Mouse (Mus musculus) kidney, postnatal 14 days (tissue): ENCODE results near the gene Whrn.

Source experiments
- DNase-seq: peaks from one replicate; pipeline ENCODE4 v3.0.0; 2022; ENCODE audit warnings: mixed read lengths

Whrn gene

GRCm38 (mm10) chr4:63495915-63496278 lies at the start of gene Whrn:
Gene Whrn (minus strand): TSS chr4:63495991.
- peak; percentile 87 for DNase-seq

- DNase-seq = no peak
Observed at GRCm38 (mm10) chr4:63545231-63545958, 49.6 kb upstream of the Whrn start.

DNA sequence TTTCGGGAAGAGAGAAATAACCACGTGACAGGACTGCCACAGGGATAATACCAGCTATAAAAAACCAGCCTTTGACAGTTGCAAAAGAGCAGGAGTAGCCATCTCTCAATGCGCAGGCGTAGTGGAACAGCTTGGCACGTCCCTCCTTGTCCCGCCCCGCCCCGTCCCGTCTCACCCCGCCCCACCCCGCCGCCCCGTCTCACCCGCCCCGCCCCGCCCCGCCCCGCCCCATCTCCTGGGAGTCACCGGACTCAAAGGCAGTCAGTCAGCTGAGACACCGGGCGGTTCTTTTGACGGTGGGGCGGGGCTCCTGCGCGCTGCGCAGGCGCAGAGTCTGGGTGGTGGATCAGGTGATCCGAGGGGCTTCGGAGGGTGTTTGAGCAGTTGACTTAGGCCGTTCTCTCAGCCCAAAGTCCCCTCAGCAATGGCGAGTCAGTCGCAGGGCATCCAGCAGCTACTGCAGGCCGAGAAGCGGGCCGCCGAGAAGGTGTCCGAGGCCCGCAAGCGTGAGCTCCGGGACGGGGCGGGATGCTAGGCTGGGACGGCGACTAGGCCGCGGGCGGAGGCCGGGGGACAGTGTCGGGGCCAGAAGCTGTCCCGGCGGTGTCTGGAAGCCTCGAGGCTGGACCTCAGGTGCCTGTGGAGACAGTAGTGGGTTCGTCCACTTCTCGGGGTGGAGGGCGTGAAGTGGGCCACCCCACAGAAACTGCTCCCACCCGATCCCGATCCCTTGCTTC lies 48.9 kb upstream of the Whrn start, which contains the start of gene Atp6v1g1:
Gene Atp6v1g1, plus strand, starts transcription at position 279 of the 737 bp plus-strand sequence.
- DNase-seq = peak; percentile 98

GRCm38 (mm10) chr4:63543746-63544493 lies 48.1 kb upstream of the Whrn start:
- peak; percentile 39 for DNase-seq

GRCm38 (mm10) chr4:63542209-63542608 lies 46.4 kb upstream of the Whrn start:
- DNase-seq = no peak

DNA sequence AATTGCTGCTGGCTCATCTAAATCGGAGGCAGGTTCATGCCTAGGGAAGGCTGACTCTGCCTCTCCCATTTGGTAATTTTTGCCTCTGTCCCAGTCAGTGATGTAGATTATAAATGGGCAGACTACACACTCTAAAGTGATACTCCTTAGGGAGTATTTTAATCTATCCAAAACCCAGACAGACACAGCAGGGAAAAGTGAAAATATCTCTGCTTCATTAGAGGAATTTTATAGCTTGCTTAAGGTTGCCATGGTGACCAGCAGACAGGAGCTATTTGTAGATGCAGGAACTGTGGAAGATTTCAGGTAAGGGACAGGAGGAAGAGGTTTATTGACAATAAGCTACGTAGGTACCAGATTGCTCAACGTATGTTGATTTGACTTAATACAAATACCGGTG lies 41.8 kb upstream of the Whrn start:
- DNase-seq = no peak

DNA sequence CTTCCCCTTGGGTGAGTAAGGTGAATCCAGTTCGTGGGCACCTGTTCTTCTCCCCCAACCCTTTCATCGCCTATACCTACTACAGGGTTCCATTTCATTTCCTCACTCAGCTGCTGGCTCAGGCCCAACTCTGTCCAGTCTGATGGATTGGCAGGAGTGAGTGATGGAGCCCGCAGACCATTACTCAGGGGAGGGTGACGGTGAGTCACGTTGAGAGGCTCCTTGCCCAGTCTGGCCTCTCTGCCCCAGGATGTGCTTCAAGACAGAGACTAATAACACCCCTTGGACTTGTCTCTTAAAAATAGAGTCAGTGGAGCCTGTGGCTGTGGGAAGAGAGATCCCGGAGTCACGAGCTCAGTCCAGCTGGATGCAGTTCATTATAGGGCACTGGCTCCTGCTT lies 34.6 kb upstream of the Whrn start:
- no peak for DNase-seq

DNA sequence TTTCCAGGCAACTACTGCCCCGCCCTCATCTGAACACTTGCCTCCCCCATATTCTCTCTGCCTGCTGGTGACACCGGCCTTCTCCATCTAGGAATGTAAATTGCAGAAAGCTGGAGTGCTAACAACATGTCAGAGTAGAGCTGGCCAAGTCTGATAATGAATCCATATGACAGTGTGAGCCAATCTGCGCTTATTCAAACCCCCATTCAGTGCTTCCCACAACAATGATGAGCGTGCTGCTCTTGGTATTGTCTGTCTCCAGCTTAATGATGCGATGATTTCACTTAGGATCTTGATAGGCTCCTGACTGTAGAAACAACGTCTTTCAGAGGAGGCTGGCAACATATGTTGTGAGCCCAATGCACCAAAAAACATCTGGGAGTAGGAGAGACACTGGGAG lies 33.2 kb upstream of the Whrn start:
- DNase-seq = no peak

GRCm38 (mm10) chr4:63525514-63525913 lies 29.7 kb upstream of the Whrn start:
- peak; percentile 15 for DNase-seq

GRCm38 (mm10) chr4:63521813-63522419 lies 26.1 kb upstream of the Whrn start:
- no peak for DNase-seq

DNA sequence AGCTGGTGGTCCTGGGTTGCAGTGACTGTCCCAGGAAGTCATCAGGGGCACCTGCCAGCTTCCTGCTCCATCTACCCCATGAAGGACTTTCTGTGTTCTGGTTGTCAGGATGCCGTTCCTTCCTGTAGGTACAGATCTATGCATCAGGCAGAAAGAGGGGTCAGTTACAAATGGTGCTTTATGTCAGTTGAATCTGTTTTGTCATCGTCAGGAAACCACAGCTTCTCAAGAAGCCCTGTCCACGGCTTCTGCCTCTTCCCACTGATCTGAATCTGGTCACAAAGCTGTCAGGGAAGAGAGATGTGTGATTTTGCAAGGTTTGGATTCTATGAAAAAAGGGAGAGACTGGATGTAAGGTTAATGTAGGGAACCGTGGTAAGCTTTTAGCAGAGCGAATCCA lies 19.2 kb upstream of the Whrn start:
- DNase-seq = no peak

- DNase-seq = peak; percentile 21
Observed at GRCm38 (mm10) chr4:63514454-63514984, 18.7 kb upstream of the Whrn start.

DNA sequence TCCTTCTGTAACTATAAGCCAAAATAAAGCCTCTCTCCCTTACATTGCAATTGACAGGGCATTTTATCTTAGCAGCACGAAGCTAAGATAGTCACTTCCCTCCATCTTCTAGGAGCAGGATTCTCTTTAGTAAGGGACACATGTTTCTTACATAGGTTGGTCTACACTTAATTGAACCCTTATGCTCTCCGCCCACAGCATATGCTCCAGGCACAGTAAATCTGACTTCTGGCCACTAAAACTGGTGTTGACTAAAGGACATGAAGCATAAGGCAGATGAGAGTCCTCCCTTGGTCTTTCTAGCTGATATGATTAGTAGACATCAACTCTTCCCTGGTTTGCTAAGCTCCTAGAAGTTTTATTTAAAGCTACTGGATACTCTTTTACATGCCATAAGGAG lies 17.1 kb upstream of the Whrn start:
- no peak for DNase-seq

- DNase-seq = peak; percentile 83
Observed at GRCm38 (mm10) chr4:63508232-63508631, 12.4 kb upstream of the Whrn start.

DNA sequence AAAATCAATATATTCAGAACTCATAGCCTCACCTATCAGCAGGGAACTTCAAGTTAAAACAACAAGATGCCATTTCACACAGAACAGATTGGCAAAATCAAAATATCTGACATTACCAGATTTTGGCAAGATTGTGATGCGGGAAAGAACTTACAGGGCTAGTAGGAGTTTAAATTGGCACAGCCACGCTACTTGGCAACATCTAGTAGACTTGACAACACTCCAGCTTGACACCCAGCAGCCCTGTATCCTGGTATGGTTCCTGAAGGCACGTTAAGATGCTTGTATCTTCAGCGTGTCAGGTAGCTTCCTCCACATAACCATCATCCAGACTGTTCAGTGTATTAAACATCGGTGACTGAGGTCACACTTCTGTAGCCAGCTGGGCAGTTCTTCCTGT lies 11.7 kb upstream of the Whrn start:
- DNase-seq = no peak

DNA sequence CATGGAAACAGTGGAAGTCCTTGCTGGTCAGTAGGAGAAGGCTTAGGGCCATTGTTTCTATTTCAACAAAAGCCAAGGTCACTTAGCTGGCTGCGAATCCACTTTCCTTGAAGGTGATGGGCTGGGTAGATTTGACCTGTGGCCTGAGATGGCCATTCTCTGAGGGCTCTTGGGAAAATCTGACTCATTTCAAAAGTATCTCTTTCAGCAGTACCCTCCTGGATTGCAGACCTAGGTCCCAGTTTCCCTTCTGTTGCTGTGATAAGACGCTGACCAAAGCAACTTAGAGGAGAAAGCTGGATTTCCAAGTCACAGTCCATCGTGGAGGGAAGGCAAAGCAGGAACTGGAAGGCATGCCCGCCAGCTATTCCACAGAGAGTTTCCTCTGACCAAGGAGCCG lies 8.2 kb upstream of the Whrn start:
- DNase-seq = no peak

DNA sequence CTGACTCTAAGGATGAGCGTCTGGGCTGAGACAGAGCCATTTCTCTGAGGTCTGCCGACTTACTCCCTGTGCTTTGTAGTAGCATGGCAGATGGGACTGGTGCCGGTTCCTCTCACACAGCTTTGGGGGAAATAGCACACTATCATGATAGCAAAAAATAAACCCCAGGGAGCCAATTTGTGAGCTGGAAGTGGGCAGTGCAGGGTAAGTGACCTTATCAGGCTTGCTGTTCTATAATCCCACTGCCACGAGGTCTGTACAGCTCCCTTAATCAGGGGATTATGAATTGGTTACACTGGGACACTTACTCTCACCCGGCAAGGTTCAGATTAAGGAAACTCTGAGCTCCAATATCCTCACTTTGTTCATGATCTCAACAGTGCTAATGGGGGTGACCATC lies 5.3 kb upstream of the Whrn start:
- DNase-seq = no peak

DNA sequence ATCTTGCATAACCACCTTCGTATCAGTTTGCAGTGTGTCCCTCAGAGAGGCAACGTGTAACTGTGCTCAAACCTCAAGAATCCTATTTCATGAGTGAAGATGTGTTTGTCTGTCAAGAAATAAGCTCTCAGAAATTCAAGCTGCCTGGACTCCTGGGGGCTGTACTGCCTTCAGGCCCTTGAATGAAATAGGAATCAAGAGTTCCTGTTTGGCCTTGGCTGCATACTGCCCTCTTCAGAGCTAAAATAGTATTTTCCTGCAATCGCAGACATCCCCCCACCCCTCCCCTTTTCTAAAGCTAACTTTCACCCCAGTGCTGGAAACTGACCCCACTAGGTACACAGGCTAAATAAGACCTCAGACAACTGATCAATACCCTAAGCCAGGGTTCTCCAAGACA lies 2.6 kb upstream of the Whrn start:
- no peak for DNase-seq

- DNase-seq = no peak
Observed at GRCm38 (mm10) chr4:63496312-63496711, 521 bp upstream of the Whrn start.

DNA sequence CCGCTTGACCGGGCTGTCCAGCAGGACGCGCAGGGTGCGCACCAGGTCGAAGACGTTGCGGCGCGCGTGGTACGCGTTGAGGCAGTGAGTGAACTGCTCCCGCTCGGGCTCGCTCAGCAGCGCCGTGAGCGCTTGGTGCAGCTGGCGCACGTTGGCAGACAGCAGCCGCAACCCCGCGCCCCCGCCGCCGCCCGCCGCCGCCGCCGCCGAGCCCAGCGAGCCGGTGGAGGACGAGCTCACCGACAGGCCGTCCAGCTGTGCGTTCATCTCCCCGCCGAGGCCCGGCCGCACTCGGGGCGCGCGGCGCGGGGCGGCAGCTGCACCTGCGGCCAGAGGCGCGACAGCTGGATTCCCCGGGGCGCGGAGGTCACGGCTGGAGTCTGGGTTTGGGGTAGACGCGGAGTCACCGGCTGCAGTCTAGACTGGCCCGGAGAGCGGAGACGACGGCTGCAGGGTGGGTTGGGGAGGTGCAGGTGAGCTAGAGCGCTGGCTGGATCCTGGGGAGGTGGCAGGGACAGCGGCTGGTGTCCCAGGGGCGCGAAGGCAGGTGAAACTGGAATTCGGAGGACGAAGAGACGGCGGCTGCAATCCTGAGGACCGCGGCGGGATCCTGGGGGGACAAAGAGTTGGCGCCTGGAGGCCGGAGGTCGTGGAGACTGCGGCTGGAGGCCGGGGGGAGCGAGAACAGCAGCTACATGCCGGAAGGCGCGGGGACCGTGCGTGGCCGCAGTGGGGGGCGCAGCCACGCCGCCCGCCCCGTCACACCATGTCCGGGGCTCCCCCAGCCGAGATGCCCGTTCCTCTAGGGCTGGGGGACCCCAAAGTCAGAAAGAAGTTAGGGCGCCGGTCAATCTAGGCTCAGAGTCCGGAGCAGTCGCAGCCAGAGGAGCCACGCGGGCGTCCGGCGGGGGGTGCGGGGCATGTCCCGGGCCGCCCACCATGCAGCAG lies 550 bp downstream of the Whrn start:
- peak; percentile 66 for DNase-seq

GRCm38 (mm10) chr4:63494401-63494966 lies 1.3 kb downstream of the Whrn start:
- no peak for DNase-seq
